Mouse (Mus musculus) myocyte (in vitro differentiated cells): Measurements from ENCODE around the gene Fanca. TPM values are rescaled to one million over a fixed set of nuclear protein-coding genes. Genes with fewer than 3 reads are reported as not detected.
A peak's percentile ranks its signal among the peaks of the same experiment; 100 is the strongest.
"Not testable (repeated sequence)": the region's sequence is repeated elsewhere in the genome, so short reads cannot be mapped to it uniquely, and the experiment has no call there.

ENCODE experiments used
- H3K27me3 ChIP-seq: one replicate; pipeline ENCODE4 v1.6.1; 2011; ENCODE audit not compliant: control insufficient read depth, insufficient read depth, insufficient read length
- H3K36me3 ChIP-seq: one replicate; pipeline ENCODE4 v1.6.1; 2011; ENCODE audit not compliant: control insufficient read depth, insufficient read depth
- H3K4me2 ChIP-seq: one replicate; pipeline ENCODE4 v1.6.1; 2011; ENCODE audit warnings: low read depth, control low read depth
- H3K4me3 ChIP-seq: one replicate; pipeline ENCODE4 v1.5.1; 2011; ENCODE audit warnings: mild to moderate bottlenecking, control low read depth, moderate library complexity
- H3K79me2 ChIP-seq: one replicate; pipeline ENCODE4 v1.6.1; 2011; ENCODE audit not compliant: control insufficient read depth, insufficient read depth
- H3ac ChIP-seq: one replicate; pipeline ENCODE4 v1.6.1; 2011; ENCODE audit not compliant: control insufficient read depth, insufficient read length
- CEBPB ChIP-seq: IDR thresholded peaks from 2 replicates; pipeline ENCODE4 v1.6.1; 2011; ENCODE audit warnings: mild to moderate bottlenecking, moderate library complexity; ENCODE audit not compliant: poor library complexity, insufficient read depth, severe bottlenecking
- E2F4 ChIP-seq: IDR thresholded peaks from one replicate; pipeline ENCODE4 v1.6.1; 2011; ENCODE audit warnings: mild to moderate bottlenecking, control low read depth, moderate library complexity; ENCODE audit not compliant: insufficient read depth
- MAX ChIP-seq: IDR thresholded peaks from one replicate; pipeline ENCODE4 v1.6.1; 2011; ENCODE audit warnings: low read depth, mild to moderate bottlenecking, control low read depth
- MYOD1 ChIP-seq, 3 experiments: IDR thresholded peaks; one replicate each; pipeline ENCODE4 v1.6.1; 2011; ENCODE audit warnings: control low read depth in 2 of 3, low read depth in 2 of 3, mild to moderate bottlenecking in 2 of 3, moderate library complexity in 1 of 3; ENCODE audit not compliant: insufficient read length in 2 of 3, control insufficient read depth in 1 of 3
- MYOG ChIP-seq, 3 experiments: IDR thresholded peaks; one replicate each; pipeline ENCODE4 v1.6.1; 2011; ENCODE audit warnings: control low read depth in 2 of 3, low read depth in 2 of 3, mild to moderate bottlenecking in 2 of 3; ENCODE audit not compliant: insufficient read length in 2 of 3, control insufficient read depth in 1 of 3, insufficient read depth in 1 of 3
- POLR2A ChIP-seq: IDR thresholded peaks from one replicate; pipeline ENCODE4 v1.6.1; 2011; ENCODE audit warnings: low read depth, mild to moderate bottlenecking, control low read depth, moderate library complexity; ENCODE audit not compliant: insufficient read length
- POLR2AphosphoS2 ChIP-seq: IDR thresholded peaks from one replicate; pipeline ENCODE4 v1.6.1; 2011; ENCODE audit warnings: low read depth, control low read depth; ENCODE audit not compliant: insufficient read length
- REST ChIP-seq: IDR thresholded peaks from one replicate; pipeline ENCODE4 v1.6.1; 2011; ENCODE audit warnings: mild to moderate bottlenecking, control low read depth, moderate library complexity; ENCODE audit not compliant: insufficient read depth, insufficient read length
- SRF ChIP-seq: IDR thresholded peaks from one replicate; pipeline ENCODE4 v1.6.1; 2011; ENCODE audit warnings: low read depth; ENCODE audit not compliant: control insufficient read depth, insufficient read length
- TCF12 ChIP-seq: IDR thresholded peaks from one replicate; pipeline ENCODE4 v1.6.1; 2011; ENCODE audit warnings: mild to moderate bottlenecking, control low read depth; ENCODE audit not compliant: poor library complexity, insufficient read depth, severe bottlenecking
- TCF3 ChIP-seq: IDR thresholded peaks from one replicate; pipeline ENCODE4 v1.6.1; 2011; ENCODE audit warnings: low read depth, control low read depth; ENCODE audit not compliant: insufficient read length
- USF1 ChIP-seq: IDR thresholded peaks from one replicate; pipeline ENCODE4 v1.6.1; 2011; ENCODE audit warnings: low read depth, mild to moderate bottlenecking, control low read depth, moderate library complexity
- polyA plus RNA-seq: library from polyadenylated mRNA; unstranded; fragments of >200 nt; fragmentation: generic; extraction: Trizol; gene quantifications from one replicate; pipeline ENCODE4 v1.2.1, GENCODE M21; 2012; ENCODE audit warnings: missing spikeins

The Fanca gene
- polyA plus RNA-seq, 1 experiment: 4.0 TPM

DNA sequence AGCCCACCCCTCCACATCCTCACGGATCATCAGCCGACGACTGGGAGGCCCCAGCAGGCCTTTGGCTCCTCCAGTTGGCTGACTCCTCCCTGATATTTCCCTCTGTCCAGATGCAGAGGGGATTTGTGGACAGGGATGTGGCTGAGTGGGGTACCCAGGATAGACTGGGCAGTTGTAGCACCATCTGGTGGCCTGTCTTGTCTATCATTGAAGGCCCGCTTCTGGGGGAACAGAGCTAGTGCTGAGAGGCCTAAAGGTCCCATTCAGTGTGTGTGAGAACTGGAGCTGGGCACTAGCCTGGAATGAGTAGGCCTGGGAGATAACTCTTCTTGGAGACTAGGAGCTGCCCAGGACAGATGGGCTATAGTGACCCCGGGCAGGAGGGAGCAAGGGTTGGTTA, 86.6 kb downstream of the Fanca start:
- Histone ChIP-seq H3K27me3 (no peaks in the 10 kb centered on the region), H3K4me2 (no peak overlapping the region), H3ac (no peak overlapping the region), H3K79me2 (no peaks in the 10 kb centered on the region), H3K36me3 (no peaks in the 10 kb centered on the region), H3K4me3 (no peak overlapping the region)
- TF ChIP-seq POLR2AphosphoS2: no peak
- TF ChIP-seq TCF3: no peak
- TF ChIP-seq USF1: no peak
- TF ChIP-seq SRF: no peak
- TF ChIP-seq MYOD1 (IDR thresholded peaks at IDR 0.05; ENCODE audit: control insufficient read depth in 1 of 3, insufficient read length in 2 of 3, low read depth in 2 of 3): no peak
- TF ChIP-seq MAX: no peak
- TF ChIP-seq E2F4: no peak
- no peak for TF ChIP-seq POLR2A
- no peak for TF ChIP-seq MYOG (IDR thresholded peaks at IDR 0.05; ENCODE audit: control insufficient read depth in 1 of 3, insufficient read depth in 1 of 3, insufficient read length in 2 of 3, low read depth in 2 of 3)
- no peak for TF ChIP-seq CEBPB

DNA sequence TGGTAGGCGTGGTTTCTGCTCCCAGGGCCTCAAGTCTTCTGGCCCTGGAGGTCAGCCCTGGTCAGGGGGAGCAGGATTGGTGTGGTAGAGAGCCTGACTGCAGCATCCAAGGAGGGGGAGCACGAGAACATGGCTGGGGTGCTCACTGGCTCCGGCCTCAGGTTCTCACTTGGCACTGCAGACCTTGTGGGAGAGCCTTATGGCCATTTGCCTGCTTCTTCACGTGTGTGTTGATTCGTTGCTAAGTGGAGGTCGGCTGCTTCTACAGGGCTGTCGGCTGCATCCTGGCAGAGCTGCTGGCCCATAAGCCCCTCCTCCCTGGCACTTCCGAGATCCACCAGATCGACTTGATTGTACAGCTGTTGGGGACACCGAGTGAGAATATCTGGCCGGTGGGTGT, 88.0 kb downstream of the Fanca start:
- H3K36me3 ChIP-seq, H3K79me2 ChIP-seq, H3K4me2 ChIP-seq, H3K27me3 ChIP-seq, H3K4me3 ChIP-seq, H3ac ChIP-seq: not testable (repeated sequence)

DNA sequence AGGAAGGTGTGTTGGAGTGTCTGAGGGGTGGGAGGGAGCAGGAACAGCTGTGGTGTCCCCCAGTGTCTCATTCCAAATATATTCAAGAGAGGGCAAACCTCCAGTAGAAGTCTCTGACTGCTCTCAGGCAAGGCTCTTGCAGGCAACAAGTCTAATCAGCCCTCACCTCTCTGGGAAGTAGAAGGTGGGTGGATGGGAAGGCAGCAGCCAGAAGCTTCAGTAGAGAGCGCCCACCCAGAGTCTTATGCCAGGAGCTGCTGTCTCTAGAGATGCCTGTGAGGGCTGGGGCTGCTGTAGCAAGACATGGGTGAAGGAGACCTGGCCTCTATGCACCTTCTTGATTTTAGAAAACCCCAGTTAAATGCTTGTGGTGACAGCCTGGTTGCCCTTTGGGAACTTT, 90.0 kb downstream of the Fanca start:
- no peaks in the 10 kb centered on the region for H3K36me3 ChIP-seq
- TF ChIP-seq REST (no peak), TCF12 (no peak), POLR2AphosphoS2 (no peak), MYOD1 (IDR thresholded peaks at IDR 0.05; ENCODE audit: control insufficient read depth in 1 of 3, insufficient read length in 2 of 3, low read depth in 2 of 3) (no peak), POLR2A (no peak), CEBPB (no peak), MAX (no peak), TCF3 (no peak), USF1 (no peak), E2F4 (no peak), MYOG (IDR thresholded peaks at IDR 0.05; ENCODE audit: control insufficient read depth in 1 of 3, insufficient read depth in 1 of 3, insufficient read length in 2 of 3, low read depth in 2 of 3) (no peak), SRF (no peak)
- H3ac ChIP-seq: no peak overlapping the region
- H3K4me2 ChIP-seq: no peak overlapping the region
- H3K27me3 ChIP-seq: no peaks in the 10 kb centered on the region
- H3K79me2 ChIP-seq: peaks cover 6% of the 10 kb centered on the region
- no peak overlapping the region for H3K4me3 ChIP-seq

DNA sequence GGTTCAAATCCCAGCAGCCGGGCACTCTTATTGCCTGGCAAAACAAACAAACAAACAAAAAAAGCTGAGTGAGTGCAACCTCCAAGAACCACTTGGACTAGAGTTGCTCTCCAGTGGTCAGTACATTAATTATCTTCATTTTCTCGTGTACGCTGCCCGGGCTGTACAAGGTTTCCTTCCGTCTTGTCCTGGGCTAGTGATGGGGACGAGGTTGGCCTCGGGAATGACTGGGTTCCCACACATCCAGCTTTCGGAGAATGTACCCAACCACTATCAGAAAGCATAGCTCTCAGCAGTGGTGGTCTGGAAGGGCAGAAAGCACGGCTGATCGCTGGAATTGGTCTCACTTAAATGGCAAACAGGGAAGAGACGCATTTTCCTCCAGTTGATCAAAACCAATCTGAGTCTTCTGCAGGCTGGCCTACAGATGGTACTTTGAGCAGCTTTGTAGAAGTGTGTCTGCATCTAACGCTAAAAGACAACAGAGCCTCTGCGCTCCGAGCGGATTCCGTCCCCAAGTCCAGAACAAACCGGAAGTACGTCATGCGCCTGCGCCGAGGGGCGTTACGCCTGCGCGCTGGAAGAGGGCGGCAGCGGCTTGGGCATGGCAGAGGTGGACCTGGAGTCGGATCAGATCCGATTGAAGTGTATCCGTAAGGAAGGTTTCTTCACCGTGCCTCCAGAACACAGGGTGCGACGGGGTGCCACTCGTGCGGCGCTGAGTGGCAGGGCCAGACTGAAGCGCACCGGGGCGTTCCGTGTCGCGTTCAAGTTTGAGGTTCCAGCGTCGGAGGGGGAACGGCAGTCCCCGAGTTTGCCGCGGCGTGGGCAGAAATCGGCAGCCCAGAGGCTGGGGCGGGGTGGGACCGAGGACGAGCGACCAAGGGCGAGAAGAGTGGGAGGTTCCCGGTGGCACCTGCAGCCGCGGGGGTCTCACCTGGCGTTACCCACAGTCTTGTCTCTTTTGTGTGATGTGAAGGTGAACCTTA, 93.8 kb downstream of the Fanca start, which contains the start of gene Cdk10:
Gene Cdk10, plus strand, starts transcription at position 565 of the 989 bp plus-strand sequence.
- peaks cover 6% of the 10 kb centered on the region for H3K79me2 ChIP-seq
- H3K4me3 ChIP-seq: peak within 1 kb of the TSS; percentile 85
- H3ac ChIP-seq: peak within 1 kb of the TSS; percentile 29
- H3K36me3 ChIP-seq: no peaks in the 10 kb centered on the region
- no peaks in the 10 kb centered on the region for H3K27me3 ChIP-seq
- peak within 1 kb of the TSS; percentile 100 for H3K4me2 ChIP-seq
- TF ChIP-seq MYOG (IDR thresholded peaks at IDR 0.05; ENCODE audit: control insufficient read depth in 1 of 3, insufficient read depth in 1 of 3, insufficient read length in 2 of 3, low read depth in 2 of 3): peak in 1 of 3 experiments; percentile 9
- peak; percentile 70 for TF ChIP-seq SRF
- TF ChIP-seq CEBPB: no peak
- peak in 1 of 3 experiments; percentile 1 for TF ChIP-seq MYOD1 (IDR thresholded peaks at IDR 0.05; ENCODE audit: control insufficient read depth in 1 of 3, insufficient read length in 2 of 3, low read depth in 2 of 3)
- TF ChIP-seq TCF12: no peak
- peak; percentile 98 for TF ChIP-seq POLR2AphosphoS2
- no peak for TF ChIP-seq E2F4
- TF ChIP-seq POLR2A: peak; percentile 99

DNA sequence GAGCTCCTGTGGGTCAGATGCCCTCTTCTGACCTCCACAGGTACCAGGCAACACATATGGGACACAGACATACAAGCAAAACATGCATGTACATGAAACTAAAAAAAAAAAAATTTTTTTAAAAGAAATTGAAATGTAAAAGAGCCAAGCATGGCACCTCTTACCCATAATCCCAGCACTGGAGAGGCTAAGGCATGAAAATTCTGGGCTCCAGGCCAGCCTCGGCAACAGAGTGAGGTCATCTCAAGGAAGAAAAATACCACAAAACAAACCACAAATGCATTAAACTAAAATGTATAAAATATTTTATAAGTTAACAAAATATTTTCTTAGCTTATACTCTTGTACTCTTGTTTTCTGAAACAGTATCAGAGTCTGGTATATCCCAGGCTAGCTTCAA, 97.5 kb downstream of the Fanca start:
- peak overlapping the region; percentile 48 for H3K4me2 ChIP-seq
- H3K4me3 ChIP-seq: no peak overlapping the region
- no peaks in the 10 kb centered on the region for H3K36me3 ChIP-seq
- H3K27me3 ChIP-seq: no peaks in the 10 kb centered on the region
- TF ChIP-seq TCF3 (no peak), MAX (no peak), SRF (no peak), E2F4 (no peak), USF1 (no peak), TCF12 (no peak), POLR2AphosphoS2 (no peak), REST (no peak), POLR2A (no peak), MYOG (IDR thresholded peaks at IDR 0.05; ENCODE audit: control insufficient read depth in 1 of 3, insufficient read depth in 1 of 3, insufficient read length in 2 of 3, low read depth in 2 of 3) (no peak)
- H3ac ChIP-seq: no peak overlapping the region
- H3K79me2 ChIP-seq: peaks cover 6% of the 10 kb centered on the region
